Mouse (Mus musculus) bone marrow macrophage, adult 2 months (primary cell): ENCODE data around the gene E130114P18Rik.

Source experiments
- CTCF ChIP-seq: IDR thresholded peaks from 2 replicates; pipeline ENCODE4 v1.5.1; 2012; ENCODE audit warnings: low read depth, mild to moderate bottlenecking, low read length, moderate library complexity
- POLR2A ChIP-seq: IDR thresholded peaks from 2 replicates; pipeline ENCODE4 v1.6.1; 2012; ENCODE audit warnings: mild to moderate bottlenecking, low read depth, low read length, borderline replicate concordance

- TF ChIP-seq CTCF (no peak), POLR2A (no peak)
Measured at GRCm38 (mm10) chr4:97621731-97622130, 156.1 kb downstream of the E130114P18Rik start.
